In genomic region chr8:125067596-125067960, GRCm38 (mm10) we compare ENCODE assay signal across 9 mouse cellular contexts. TPM values are rescaled to one million over a fixed set of nuclear protein-coding genes. Genes with fewer than 3 reads are reported as not detected.
DNase-seq lines count a peak whose midpoint lies in the region; ATAC-seq lines count a peak whose summit lies in the region.
"Had no signal": no experiment of that assay in that cellular context is flagged by ENCODE, and none has a peak within 500 bp of the region (broad histone marks: within the 10 kb centered on the region; RNA-seq: fewer than 3 reads in every experiment).

No protein-coding gene starts in this region.

- H3K4me2 ChIP-seq in forebrain, embryonic 13.5 days = no peak overlapping the region
- no peak overlapping the region for H3K4me2 ChIP-seq in embryonic facial prominence, embryonic 13.5 days
- no peak overlapping the region for H3K4me2 ChIP-seq in stomach, embryonic 16.5 days (ENCODE audit: low read depth, low read length)

- WGBS in forebrain, embryonic 10.5 days = 76% methylated on average over 9 of the region's 9 CpGs
- WGBS in forebrain, embryonic 13.5 days = 82% methylated on average over 9 of the region's 9 CpGs
- 56% methylated on average over 9 of the region's 9 CpGs for WGBS in embryonic facial prominence, embryonic 13.5 days
- 71% methylated on average over 9 of the region's 9 CpGs for WGBS in stomach, embryonic 16.5 days

- DNase-seq in forebrain, embryonic 10.5 days (ENCODE audit: extremely low spot score, low spot score) = no peak
- peak; percentile 73 for DNase-seq in heart, postnatal 4 days
- DNase-seq in kidney, postnatal 36 days = peak; percentile 72 to 74
- peak; percentile 78 for DNase-seq in lung, postnatal 36 days
- DNase-seq in testis, postnatal 14 days (ENCODE audit: low spot score) = no peak

- H3K4me3 ChIP-seq in forebrain, embryonic 10.5 days = no peak overlapping the region
- H3K4me3 ChIP-seq in forebrain, embryonic 13.5 days = no peak overlapping the region
- H3K4me3 ChIP-seq in embryonic facial prominence, embryonic 13.5 days = no peak overlapping the region
- no peak overlapping the region for H3K4me3 ChIP-seq in stomach, embryonic 16.5 days (replicated peaks; ENCODE audit: low read length)
- H3K4me3 ChIP-seq: neural tube, embryonic 12.5 days had no signal

- no peak overlapping the region for H3K9ac ChIP-seq in forebrain, embryonic 13.5 days
- no peak overlapping the region for H3K9ac ChIP-seq in embryonic facial prominence, embryonic 13.5 days
- no peak overlapping the region for H3K9ac ChIP-seq in stomach, embryonic 16.5 days (ENCODE audit: low read length)
- H3K9ac ChIP-seq: neural tube, embryonic 12.5 days had no signal

- H3K4me1 ChIP-seq in forebrain, embryonic 10.5 days = peaks cover 15% of the 10 kb centered on the region
- peaks cover 3% of the 10 kb centered on the region; the same call in 1 of the 2 replicates for H3K4me1 ChIP-seq in forebrain, embryonic 13.5 days
- peaks cover 22% of the 10 kb centered on the region for H3K4me1 ChIP-seq in embryonic facial prominence, embryonic 13.5 days
- H3K4me1 ChIP-seq in stomach, embryonic 16.5 days (ENCODE audit: control insufficient read depth, insufficient read depth, low read length) = 0 out of 2 replicates have a peak, but pooled peaks cover 2% of the 10 kb centered on the region
- H3K4me1 ChIP-seq: neural tube, embryonic 12.5 days had no signal

- no peaks in the 10 kb centered on the region for H3K9me3 ChIP-seq in forebrain, embryonic 10.5 days
- no peaks in the 10 kb centered on the region for H3K9me3 ChIP-seq in forebrain, embryonic 13.5 days (replicated peaks)
- no peaks in the 10 kb centered on the region for H3K9me3 ChIP-seq in embryonic facial prominence, embryonic 13.5 days
- H3K9me3 ChIP-seq in stomach, embryonic 16.5 days (replicated peaks; ENCODE audit: control insufficient read depth, low read length) = no peaks in the 10 kb centered on the region
- H3K9me3 ChIP-seq: neural tube, embryonic 12.5 days had no signal

- no peaks in the 10 kb centered on the region for H3K27me3 ChIP-seq in forebrain, embryonic 10.5 days (ENCODE audit: poor library complexity, severe bottlenecking)
- no peaks in the 10 kb centered on the region for H3K27me3 ChIP-seq in forebrain, embryonic 13.5 days
- H3K27me3 ChIP-seq in embryonic facial prominence, embryonic 13.5 days = no peaks in the 10 kb centered on the region
- no peaks in the 10 kb centered on the region for H3K27me3 ChIP-seq in stomach, embryonic 16.5 days (ENCODE audit: control insufficient read depth, insufficient read depth, low read length)
- H3K27me3 ChIP-seq: neural tube, embryonic 12.5 days had no signal

- ATAC-seq in forebrain, embryonic 13.5 days = no peak
- ATAC-seq in embryonic facial prominence, embryonic 13.5 days (ENCODE audit: insufficient number of reproducible peaks, insufficient read depth, low FRiP score, low TSS enrichment, low read depth) = no peak
- ATAC-seq in stomach, embryonic 16.5 days (ENCODE audit: insufficient read depth, low FRiP score) = peak; percentile 63; the same call in 1 of the 2 replicates

- H3K27ac ChIP-seq in forebrain, embryonic 10.5 days = peak overlapping the region; percentile 63; the same call in 1 of the 2 replicates
- no peak overlapping the region for H3K27ac ChIP-seq in forebrain, embryonic 13.5 days
- peak overlapping the region; percentile 75 for H3K27ac ChIP-seq in embryonic facial prominence, embryonic 13.5 days
- H3K27ac ChIP-seq in stomach, embryonic 16.5 days (ENCODE audit: low read length) = peak overlapping the region; percentile 71
- H3K27ac ChIP-seq: neural tube, embryonic 12.5 days had no signal

- H3K36me3 ChIP-seq in forebrain, embryonic 10.5 days (replicated peaks) = no peaks in the 10 kb centered on the region
- H3K36me3 ChIP-seq in forebrain, embryonic 13.5 days (ENCODE audit: poor library complexity, severe bottlenecking) = no peaks in the 10 kb centered on the region
- no peaks in the 10 kb centered on the region for H3K36me3 ChIP-seq in embryonic facial prominence, embryonic 13.5 days
- no peaks in the 10 kb centered on the region for H3K36me3 ChIP-seq in stomach, embryonic 16.5 days (ENCODE audit: control insufficient read depth, insufficient read depth, low read length)
- H3K36me3 ChIP-seq: neural tube, embryonic 12.5 days had no signal

RNA-seq across cellular contexts. Expression of gene Disc1, which starts 13.6 kb away (rescaled TPM):
- 1.3 and 1.4 TPM in 2 replicates for polyA plus RNA-seq in forebrain, embryonic 10.5 days (2016; fragmentation: Nextera tagmentation; extraction: Ambion mirVana)
- 0.78 and 0.80 TPM in 2 replicates for polyA plus RNA-seq in forebrain, embryonic 13.5 days (2015; fragmentation: Nextera tagmentation; extraction: Ambion mirVana)
- polyA plus RNA-seq in embryonic facial prominence, embryonic 13.5 days (2015; fragmentation: Nextera tagmentation; extraction: Ambion mirVana) = 3.0 and 3.3 TPM in 2 replicates
- total RNA-seq in heart, postnatal 4 days (2021) = 1 to 10 TPM; 3.9 to 4.4 TPM
- 1.5 TPM in 2 replicates for polyA plus RNA-seq in stomach, embryonic 16.5 days (2015; fragmentation: Nextera tagmentation; extraction: Ambion mirVana)

RNA-seq across cellular contexts. Expression of gene Tsnax, which starts 54.8 kb away (rescaled TPM):
- 125 and 133 TPM in 2 replicates for polyA plus RNA-seq in forebrain, embryonic 10.5 days (2016; fragmentation: Nextera tagmentation; extraction: Ambion mirVana)
- polyA plus RNA-seq in forebrain, embryonic 13.5 days (2015; fragmentation: Nextera tagmentation; extraction: Ambion mirVana) = 128 and 133 TPM in 2 replicates
- polyA plus RNA-seq in embryonic facial prominence, embryonic 13.5 days (2015; fragmentation: Nextera tagmentation; extraction: Ambion mirVana) = 136 and 149 TPM in 2 replicates
- 10 to 100 TPM; 71.1 to 77.9 TPM for total RNA-seq in heart, postnatal 4 days (2021)
- polyA plus RNA-seq in stomach, embryonic 16.5 days (2015; fragmentation: Nextera tagmentation; extraction: Ambion mirVana) = 109 and 115 TPM in 2 replicates

Comparison
In these comparisons a context has a peak if more than half of its experiments do, and no peak if none do; other contexts are left out.
1. DNase-seq: peak in heart, postnatal 4 days (single experiment), kidney, postnatal 36 days (2 of 2) and lung, postnatal 36 days (single experiment); none in forebrain, embryonic 10.5 days (single experiment) and testis, postnatal 14 days (single experiment).